Mouse (Mus musculus) midbrain, embryonic 10.5 days (tissue): ENCODE measurements around the gene Ybx1. TPM values are rescaled to one million over a fixed set of nuclear protein-coding genes. Genes with fewer than 3 reads are reported as not detected.

Experiments
- DNase-seq: peaks from one replicate; pipeline ENCODE4 v3.0.0-alpha.2; 2017; ENCODE audit warnings: low spot score
- H3K27ac ChIP-seq: fragments of 300-500 bp; sonication (generic); replicated peaks from 2 replicates; pipeline ENCODE4 v1.5.1; 2016; ENCODE audit warnings: mild to moderate bottlenecking
- H3K27me3 ChIP-seq: fragments of 300-500 bp; sonication (generic); 2 replicates; pipeline ENCODE4 v1.6.1; 2016; ENCODE audit warnings: low read depth, mild to moderate bottlenecking; ENCODE audit not compliant: poor library complexity, severe bottlenecking
- H3K36me3 ChIP-seq: fragments of 300-500 bp; sonication (generic); 2 replicates; pipeline ENCODE4 v1.6.1; 2016; ENCODE audit warnings: mild to moderate bottlenecking, moderate library complexity
- H3K4me1 ChIP-seq: fragments of 300-500 bp; sonication (generic); 2 replicates; pipeline ENCODE4 v1.6.1; 2016
- H3K4me3 ChIP-seq: fragments of 300-500 bp; sonication (generic); 2 replicates; pipeline ENCODE4 v1.5.1; 2016; ENCODE audit warnings: mild to moderate bottlenecking, moderate library complexity
- H3K9me3 ChIP-seq: fragments of 300-500 bp; sonication (generic); replicated peaks from 2 replicates; pipeline ENCODE4 v1.6.1; 2016; ENCODE audit warnings: mild to moderate bottlenecking
- WGBS: fragments of 180-500 bp; shearing (Covaris S2); methylation state at CpG from one replicate; pipeline ENCODE4 v1.1.7; 2016; 5-methylcytosine and 5-hydroxymethylcytosine counted together
- polyA plus RNA-seq: library from polyadenylated mRNA; unstranded; fragments of >200 nt; fragmentation: Nextera tagmentation; extraction: Ambion mirVana; gene quantifications from 2 replicates; pipeline ENCODE4 v1.2.1, GENCODE M21; 2016

Ybx1 gene
- 1,019 and 1,063 TPM in 2 replicates for polyA plus RNA-seq

- Histone ChIP-seq H3K4me3 (peak within 1 kb of the TSS; percentile 98), H3K4me1 (peaks cover 31% of the 10 kb centered on the region), H3K27ac (peak within 1 kb of the TSS; percentile 98), H3K9me3 (no peaks in the 10 kb centered on the region), H3K27me3 (no peaks in the 10 kb centered on the region), H3K36me3 (peaks cover 32% of the 10 kb centered on the region)
- WGBS: under 1% methylated on average over 61 of the region's 61 CpGs
- peak; percentile 99 for DNase-seq
Measured at GRCm38 (mm10) chr4:119294415-119295133, at the start of gene Ybx1. Gene Ybx1 (minus strand): TSS chr4:119294604.

GRCm38 (mm10) chr4:119338861-119339361, 44.5 kb upstream of the Ybx1 start:
- 6% methylated on average over 10 of the region's 10 CpGs for WGBS
- no peaks in the 10 kb centered on the region for H3K27me3 ChIP-seq
- H3K27ac ChIP-seq: 0 out of 2 replicates have a peak overlapping the region, but pooled peaks have one; percentile 7
- no peak overlapping the region for H3K4me3 ChIP-seq
- H3K36me3 ChIP-seq: no peaks in the 10 kb centered on the region
- H3K4me1 ChIP-seq: peaks cover 5% of the 10 kb centered on the region; the same call in 1 of the 2 replicates
- DNase-seq: peak; percentile 60
- no peaks in the 10 kb centered on the region for H3K9me3 ChIP-seq

GRCm38 (mm10) chr4:119338422-119338821, 44.0 kb upstream of the Ybx1 start:
- Histone ChIP-seq H3K4me3 (no peak overlapping the region), H3K9me3 (no peaks in the 10 kb centered on the region), H3K4me1 (peaks cover 5% of the 10 kb centered on the region; the same call in 1 of the 2 replicates), H3K27me3 (no peaks in the 10 kb centered on the region), H3K27ac (0 out of 2 replicates have a peak overlapping the region, but pooled peaks have one; percentile 7), H3K36me3 (no peaks in the 10 kb centered on the region)
- 87% methylated on average over 4 of the region's 4 CpGs for WGBS
- no peak for DNase-seq

- Histone ChIP-seq H3K27me3 (no peaks in the 10 kb centered on the region), H3K9me3 (no peaks in the 10 kb centered on the region), H3K27ac (no peak overlapping the region), H3K36me3 (no peaks in the 10 kb centered on the region), H3K4me1 (peaks cover 2% of the 10 kb centered on the region; the same call in 1 of the 2 replicates), H3K4me3 (no peak overlapping the region)
- 86% methylated on average over 6 of the region's 6 CpGs for WGBS
- DNase-seq: no peak
Measured at GRCm38 (mm10) chr4:119333487-119333886, 39.1 kb upstream of the Ybx1 start.

GRCm38 (mm10) chr4:119320896-119321550, 26.6 kb upstream of the Ybx1 start:
- H3K4me3 ChIP-seq: peak overlapping the region; percentile 86
- H3K36me3 ChIP-seq: peaks cover 33% of the 10 kb centered on the region
- no peak for DNase-seq
- no peaks in the 10 kb centered on the region for H3K9me3 ChIP-seq
- 32% methylated on average over 10 of the region's 10 CpGs for WGBS
- H3K4me1 ChIP-seq: peaks cover 18% of the 10 kb centered on the region
- peak overlapping the region; percentile 86 for H3K27ac ChIP-seq
- H3K27me3 ChIP-seq: 0 out of 2 replicates have a peak, but pooled peaks cover 5% of the 10 kb centered on the region

- under 1% methylated on average over 44 of the region's 44 CpGs for WGBS
- 0 out of 2 replicates have a peak, but pooled peaks cover 5% of the 10 kb centered on the region for H3K27me3 ChIP-seq
- H3K9me3 ChIP-seq: no peaks in the 10 kb centered on the region
- peak; percentile 96 for DNase-seq
- peaks cover 18% of the 10 kb centered on the region for H3K4me1 ChIP-seq
- peaks cover 40% of the 10 kb centered on the region for H3K36me3 ChIP-seq
- H3K27ac ChIP-seq: peak within 1 kb of the TSS; percentile 86
- peak within 1 kb of the TSS; percentile 86 for H3K4me3 ChIP-seq
Measured at GRCm38 (mm10) chr4:119320131-119320830, 25.9 kb upstream of the Ybx1 start, which contains the start of gene Ppih. Gene Ppih (minus strand): TSS chr4:119320546.

GRCm38 (mm10) chr4:119313756-119314155, 19.4 kb upstream of the Ybx1 start:
- no peaks in the 10 kb centered on the region for H3K4me1 ChIP-seq
- H3K27me3 ChIP-seq: no peaks in the 10 kb centered on the region
- DNase-seq: no peak
- no peak overlapping the region for H3K27ac ChIP-seq
- H3K36me3 ChIP-seq: peaks cover 99% of the 10 kb centered on the region
- H3K9me3 ChIP-seq: no peaks in the 10 kb centered on the region
- 83% methylated on average over 1 of the region's 1 CpGs for WGBS
- H3K4me3 ChIP-seq: no peak overlapping the region

- no peak overlapping the region for H3K4me3 ChIP-seq
- peaks cover 61% of the 10 kb centered on the region for H3K36me3 ChIP-seq
- H3K4me1 ChIP-seq: no peaks in the 10 kb centered on the region
- no peak for DNase-seq
- H3K27me3 ChIP-seq: no peaks in the 10 kb centered on the region
- 81% methylated on average over 5 of the region's 5 CpGs for WGBS
- no peaks in the 10 kb centered on the region for H3K9me3 ChIP-seq
- H3K27ac ChIP-seq: no peak overlapping the region
Measured at GRCm38 (mm10) chr4:119305418-119305817, 11.0 kb upstream of the Ybx1 start.

GRCm38 (mm10) chr4:119303291-119303690, 8.9 kb upstream of the Ybx1 start:
- Histone ChIP-seq H3K27ac (no peak overlapping the region), H3K9me3 (no peaks in the 10 kb centered on the region), H3K27me3 (no peaks in the 10 kb centered on the region), H3K4me1 (no peaks in the 10 kb centered on the region), H3K36me3 (peaks cover 41% of the 10 kb centered on the region), H3K4me3 (no peak overlapping the region)
- no peak for DNase-seq
- 93% methylated on average over 8 of the region's 8 CpGs for WGBS

GRCm38 (mm10) chr4:119301777-119302176, 7.4 kb upstream of the Ybx1 start:
- no peak overlapping the region for H3K27ac ChIP-seq
- H3K9me3 ChIP-seq: no peaks in the 10 kb centered on the region
- 87% methylated on average over 3 of the region's 3 CpGs for WGBS
- H3K4me1 ChIP-seq: no peaks in the 10 kb centered on the region
- H3K36me3 ChIP-seq: peaks cover 26% of the 10 kb centered on the region
- no peak for DNase-seq
- H3K27me3 ChIP-seq: no peaks in the 10 kb centered on the region
- no peak overlapping the region for H3K4me3 ChIP-seq

- no peak for DNase-seq
- peaks cover 16% of the 10 kb centered on the region for H3K36me3 ChIP-seq
- H3K9me3 ChIP-seq: no peaks in the 10 kb centered on the region
- no peak overlapping the region for H3K4me3 ChIP-seq
- H3K27me3 ChIP-seq: no peaks in the 10 kb centered on the region
- 89% methylated on average over 3 of the region's 3 CpGs for WGBS
- peaks cover under 1% of the 10 kb centered on the region; the same call in 1 of the 2 replicates for H3K4me1 ChIP-seq
- H3K27ac ChIP-seq: no peak overlapping the region
Measured at GRCm38 (mm10) chr4:119300761-119301160, 6.4 kb upstream of the Ybx1 start.

- Histone ChIP-seq H3K4me3 (no peak overlapping the region), H3K9me3 (no peaks in the 10 kb centered on the region), H3K36me3 (peaks cover 14% of the 10 kb centered on the region), H3K27me3 (no peaks in the 10 kb centered on the region), H3K27ac (no peak overlapping the region), H3K4me1 (peaks cover 13% of the 10 kb centered on the region)
- DNase-seq: no peak
- WGBS: 83% methylated on average over 2 of the region's 2 CpGs
Measured at GRCm38 (mm10) chr4:119297361-119297760, 3.0 kb upstream of the Ybx1 start.
